Mouse (Mus musculus): ENCODE measurements around the gene C130032M10Rik.

Gene C130032M10Rik

GRCm38 (mm10) chr9:114515364-114515763 is at the start of gene C130032M10Rik:
Gene C130032M10Rik, plus strand, starts transcription at chr9:114515697.
- CTCF ChIA-PET, result no interaction called here

GRCm38 (mm10) chr9:114466871-114467270 is 48.6 kb upstream of the C130032M10Rik start:
- CTCF ChIA-PET, result no interaction called here

- CTCF ChIA-PET, result no interaction called here
These were observed 47.3 kb upstream of the C130032M10Rik start for GRCm38 (mm10) chr9:114468217-114468616.

- CTCF ChIA-PET, result no interaction called here
These were observed 46.8 kb upstream of the C130032M10Rik start for GRCm38 (mm10) chr9:114468701-114469100.

- CTCF ChIA-PET, result no interaction called here
These were observed 43.6 kb upstream of the C130032M10Rik start for GRCm38 (mm10) chr9:114471892-114472291.

GRCm38 (mm10) chr9:114477019-114477418 is 38.5 kb upstream of the C130032M10Rik start:
- CTCF ChIA-PET, result no interaction called here

GRCm38 (mm10) chr9:114480940-114481339 is 34.6 kb upstream of the C130032M10Rik start:
- CTCF ChIA-PET, result no interaction called here

GRCm38 (mm10) chr9:114484771-114485170 is 30.7 kb upstream of the C130032M10Rik start:
- CTCF ChIA-PET, result no interaction called here

GRCm38 (mm10) chr9:114486808-114487207 is 28.7 kb upstream of the C130032M10Rik start:
- CTCF ChIA-PET, result no interaction called here

- CTCF ChIA-PET, result no interaction called here
These were observed 27.8 kb upstream of the C130032M10Rik start for GRCm38 (mm10) chr9:114487481-114488258.

GRCm38 (mm10) chr9:114496469-114496868 is 19.0 kb upstream of the C130032M10Rik start:
- CTCF ChIA-PET, result interaction anchor here (0.7 kb wide), 1 partner anchor 81 kb away, joined by 3 read pairs; no protein-coding TSS in a partner anchor

- CTCF ChIA-PET, result no interaction called here
These were observed 17.3 kb upstream of the C130032M10Rik start for GRCm38 (mm10) chr9:114498218-114498617.

GRCm38 (mm10) chr9:114499783-114500515 is 15.5 kb upstream of the C130032M10Rik start:
- CTCF ChIA-PET, result no interaction called here

- CTCF ChIA-PET, result no interaction called here
These were observed 14.4 kb upstream of the C130032M10Rik start for GRCm38 (mm10) chr9:114501111-114501510.

GRCm38 (mm10) chr9:114501913-114502312 is 13.6 kb upstream of the C130032M10Rik start:
- CTCF ChIA-PET, result no interaction called here

- CTCF ChIA-PET, result interaction anchor here (0.7 kb wide), 1 partner anchor 13 kb away, joined by 3 read pairs; no protein-coding TSS in a partner anchor
These were observed 12.6 kb upstream of the C130032M10Rik start for GRCm38 (mm10) chr9:114502711-114503427.

GRCm38 (mm10) chr9:114504816-114505215 is 10.7 kb upstream of the C130032M10Rik start, which contains the start of gene Ccr4:
Gene Ccr4, minus strand, starts transcription at chr9:114504916.
- CTCF ChIA-PET, result no interaction called here

- CTCF ChIA-PET, result no interaction called here
These were observed 8.9 kb upstream of the C130032M10Rik start for GRCm38 (mm10) chr9:114506564-114506963.

GRCm38 (mm10) chr9:114507421-114507820 is 8.1 kb upstream of the C130032M10Rik start:
- CTCF ChIA-PET, result no interaction called here

GRCm38 (mm10) chr9:114509785-114510184 is 5.7 kb upstream of the C130032M10Rik start:
- CTCF ChIA-PET, result no interaction called here

- CTCF ChIA-PET, result no interaction called here
These were observed 2.7 kb upstream of the C130032M10Rik start for GRCm38 (mm10) chr9:114512831-114513230.

- CTCF ChIA-PET, result no interaction called here
These were observed 2.5 kb downstream of the C130032M10Rik start for GRCm38 (mm10) chr9:114517924-114518497.

Measured in spleen, embryonic (tissue).